Mouse (Mus musculus): ENCODE measurements around the gene Plekhs1. TPM values are rescaled to one million over a fixed set of nuclear protein-coding genes. Genes with fewer than 3 reads are reported as not detected.

Gene Plekhs1
- polyA plus RNA-seq, 1 experiment from 2014 or later = 0.31 TPM

DNA sequence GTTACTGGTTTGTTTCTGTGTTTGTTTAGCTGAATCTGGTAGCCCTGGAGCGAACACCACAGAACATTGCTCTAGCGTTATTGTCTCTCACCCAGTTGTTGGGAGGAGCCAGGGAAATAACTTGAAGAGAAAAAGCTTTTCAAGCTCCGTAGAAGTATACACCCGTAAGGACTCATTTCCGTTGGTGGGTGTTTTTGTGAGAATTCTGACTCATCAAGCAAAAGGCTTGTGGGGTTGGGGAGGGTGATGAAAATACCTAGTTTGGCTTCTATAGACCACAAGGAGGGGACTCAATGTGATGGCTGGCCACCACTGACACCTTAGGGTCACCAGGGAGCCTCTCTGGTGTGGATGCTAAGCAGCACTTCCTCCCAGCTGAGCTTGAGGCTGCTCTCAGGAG, 10.5 kb upstream of the Plekhs1 start:
- no peak for DNase-seq (ENCODE audit: low spot score)
- H3K27ac ChIP-seq (ENCODE audit: low read depth) = no peak overlapping the region
- ATAC-seq (replicated peaks; ENCODE audit: low FRiP score, low TSS enrichment, low read depth) = no peak
- no peaks in the 10 kb centered on the region for H3K27me3 ChIP-seq (replicated peaks; ENCODE audit: control insufficient read depth, insufficient read depth, low read length)
- H3K4me3 ChIP-seq (ENCODE audit: low read depth, low read length) = no peak overlapping the region
- no peak overlapping the region for H3K4me2 ChIP-seq (ENCODE audit: low read length)
- no peaks in the 10 kb centered on the region for H3K36me3 ChIP-seq (ENCODE audit: control insufficient read depth, insufficient read depth, low read length)
- no peaks in the 10 kb centered on the region for H3K9me3 ChIP-seq (ENCODE audit: control insufficient read depth, low read length)
- H3K4me1 ChIP-seq (replicated peaks; ENCODE audit: control insufficient read depth, insufficient read depth, low read length) = 0 out of 2 replicates have a peak, but pooled peaks cover 2% of the 10 kb centered on the region
- H3K9ac ChIP-seq (ENCODE audit: low read length) = no peak overlapping the region
- 79% methylated on average over 5 of the region's 5 CpGs for WGBS

DNA sequence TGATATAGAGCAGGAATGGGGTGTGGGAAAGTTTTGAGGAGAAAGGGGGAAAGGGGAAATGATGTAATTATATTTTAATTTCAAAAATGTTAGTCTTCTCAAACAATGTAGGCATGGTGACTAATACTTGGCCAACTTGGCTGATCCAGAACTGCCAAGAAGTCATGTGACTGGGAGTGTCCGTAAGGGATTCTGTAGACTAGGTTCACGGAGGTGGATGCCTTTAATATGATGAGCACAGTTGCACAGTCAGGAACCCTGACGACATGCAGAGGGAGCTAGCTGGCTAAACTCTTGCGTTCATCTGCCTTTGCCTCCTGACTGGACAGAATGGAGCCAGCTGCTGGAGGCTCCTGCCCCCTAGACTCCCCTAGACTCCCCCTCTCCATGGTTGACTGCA, 9.6 kb upstream of the Plekhs1 start:
- Histone ChIP-seq H3K9ac (ENCODE audit: low read length) (no peak overlapping the region), H3K36me3 (ENCODE audit: control insufficient read depth, insufficient read depth, low read length) (no peaks in the 10 kb centered on the region), H3K27me3 (replicated peaks; ENCODE audit: control insufficient read depth, insufficient read depth, low read length) (no peaks in the 10 kb centered on the region), H3K27ac (ENCODE audit: low read depth) (no peak overlapping the region), H3K4me1 (replicated peaks; ENCODE audit: control insufficient read depth, insufficient read depth, low read length) (no peaks in the 10 kb centered on the region), H3K9me3 (ENCODE audit: control insufficient read depth, low read length) (no peaks in the 10 kb centered on the region), H3K4me3 (ENCODE audit: low read depth, low read length) (no peak overlapping the region), H3K4me2 (ENCODE audit: low read length) (no peak overlapping the region)
- ATAC-seq (replicated peaks; ENCODE audit: low FRiP score, low TSS enrichment, low read depth) (no peak), DNase-seq (ENCODE audit: low spot score) (no peak)
- 78% methylated on average over 4 of the region's 4 CpGs for WGBS

DNA sequence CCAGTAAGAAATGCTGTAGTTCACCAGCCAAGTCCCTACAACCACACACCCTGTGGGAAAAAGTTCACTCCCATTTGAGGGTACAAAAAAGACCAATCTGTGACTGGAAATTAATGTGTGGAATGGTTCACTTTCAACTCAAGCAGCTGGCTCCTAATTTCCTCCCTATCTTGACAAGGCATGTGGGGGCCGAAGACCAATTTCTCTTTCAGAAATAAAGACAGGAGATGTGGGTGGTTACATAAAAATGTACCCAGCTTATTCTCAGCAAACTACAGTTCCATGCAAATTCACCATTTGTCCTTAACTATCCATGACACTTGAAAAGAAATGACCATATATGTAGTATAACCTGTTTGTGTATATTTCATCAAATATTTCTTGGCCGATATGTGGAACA, 9.0 kb upstream of the Plekhs1 start:
- no peak for DNase-seq (ENCODE audit: low spot score)
- Histone ChIP-seq H3K27ac (ENCODE audit: low read depth) (no peak overlapping the region), H3K4me2 (ENCODE audit: low read length) (no peak overlapping the region), H3K36me3 (ENCODE audit: control insufficient read depth, insufficient read depth, low read length) (no peaks in the 10 kb centered on the region), H3K27me3 (replicated peaks; ENCODE audit: control insufficient read depth, insufficient read depth, low read length) (no peaks in the 10 kb centered on the region), H3K4me3 (ENCODE audit: low read depth, low read length) (no peak overlapping the region), H3K4me1 (replicated peaks; ENCODE audit: control insufficient read depth, insufficient read depth, low read length) (0 out of 2 replicates have a peak, but pooled peaks cover 3% of the 10 kb centered on the region), H3K9me3 (ENCODE audit: control insufficient read depth, low read length) (no peaks in the 10 kb centered on the region), H3K9ac (ENCODE audit: low read length) (no peak overlapping the region)
- WGBS = 73% methylated on average over 2 of the region's 2 CpGs
- no peak for ATAC-seq (replicated peaks; ENCODE audit: low FRiP score, low TSS enrichment, low read depth)

DNA sequence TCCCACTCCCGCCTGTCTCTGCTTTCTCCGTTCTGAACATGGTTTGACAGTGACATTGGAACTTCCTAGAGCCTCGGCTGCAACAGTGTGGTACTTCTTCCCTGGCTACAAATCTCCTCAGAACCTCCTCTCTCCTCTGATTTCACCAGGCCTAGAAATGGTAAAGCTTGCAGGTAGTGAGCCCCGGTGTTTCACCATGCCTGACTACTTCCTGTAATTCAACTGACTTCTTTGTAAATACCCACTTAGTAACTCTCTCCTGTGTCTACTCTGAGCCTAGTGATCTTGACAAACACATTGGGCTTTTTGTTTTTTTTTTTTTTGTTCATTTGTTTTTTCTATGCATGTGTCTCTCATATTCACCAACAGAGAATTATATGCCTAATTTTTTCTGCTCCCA, 6.6 kb upstream of the Plekhs1 start:
- H3K9me3 ChIP-seq (ENCODE audit: control insufficient read depth, low read length) = no peaks in the 10 kb centered on the region
- H3K36me3 ChIP-seq (ENCODE audit: control insufficient read depth, insufficient read depth, low read length) = no peaks in the 10 kb centered on the region
- ATAC-seq (replicated peaks; ENCODE audit: low FRiP score, low TSS enrichment, low read depth) (no peak), DNase-seq (ENCODE audit: low spot score) (no peak)
- 0 out of 2 replicates have a peak, but pooled peaks cover 4% of the 10 kb centered on the region for H3K4me1 ChIP-seq (replicated peaks; ENCODE audit: control insufficient read depth, insufficient read depth, low read length)
- no peak overlapping the region for H3K4me2 ChIP-seq (ENCODE audit: low read length)
- no peak overlapping the region for H3K4me3 ChIP-seq (ENCODE audit: low read depth, low read length)
- H3K9ac ChIP-seq (ENCODE audit: low read length) = no peak overlapping the region
- WGBS = 74% methylated on average over 4 of the region's 4 CpGs
- no peak overlapping the region for H3K27ac ChIP-seq (ENCODE audit: low read depth)
- H3K27me3 ChIP-seq (replicated peaks; ENCODE audit: control insufficient read depth, insufficient read depth, low read length) = no peaks in the 10 kb centered on the region

DNA sequence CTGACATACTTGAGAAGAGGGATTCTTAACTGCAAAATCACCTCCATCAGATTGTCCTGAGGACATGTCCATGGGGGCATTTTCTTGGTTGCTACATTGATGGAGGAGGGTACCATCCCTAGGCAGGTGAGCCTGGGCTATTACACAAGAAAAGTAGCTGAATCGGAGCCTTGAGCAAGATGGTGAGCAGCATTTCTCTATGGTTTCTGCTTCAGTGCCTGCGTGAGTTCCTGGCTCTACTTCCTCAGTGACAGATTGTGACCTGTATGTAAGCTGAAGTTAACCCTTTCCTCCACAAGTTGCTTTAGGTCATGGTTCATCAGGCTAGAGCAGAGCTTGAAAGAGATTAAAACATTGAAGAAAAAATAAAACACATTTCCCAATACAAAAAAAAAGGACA, 6.1 kb upstream of the Plekhs1 start:
- whole genome bisulfite sequencing = 52% methylated on average over 2 of the region's 2 CpGs
- Histone ChIP-seq H3K9ac (ENCODE audit: low read length) (no peak overlapping the region), H3K36me3 (ENCODE audit: control insufficient read depth, insufficient read depth, low read length) (no peaks in the 10 kb centered on the region), H3K4me2 (ENCODE audit: low read length) (no peak overlapping the region), H3K27me3 (replicated peaks; ENCODE audit: control insufficient read depth, insufficient read depth, low read length) (no peaks in the 10 kb centered on the region), H3K27ac (ENCODE audit: low read depth) (no peak overlapping the region), H3K9me3 (ENCODE audit: control insufficient read depth, low read length) (no peaks in the 10 kb centered on the region), H3K4me3 (ENCODE audit: low read depth, low read length) (no peak overlapping the region), H3K4me1 (replicated peaks; ENCODE audit: control insufficient read depth, insufficient read depth, low read length) (0 out of 2 replicates have a peak, but pooled peaks cover 4% of the 10 kb centered on the region)
- ATAC-seq (replicated peaks; ENCODE audit: low FRiP score, low TSS enrichment, low read depth) = no peak
- DNase-seq (ENCODE audit: low spot score) = no peak

DNA sequence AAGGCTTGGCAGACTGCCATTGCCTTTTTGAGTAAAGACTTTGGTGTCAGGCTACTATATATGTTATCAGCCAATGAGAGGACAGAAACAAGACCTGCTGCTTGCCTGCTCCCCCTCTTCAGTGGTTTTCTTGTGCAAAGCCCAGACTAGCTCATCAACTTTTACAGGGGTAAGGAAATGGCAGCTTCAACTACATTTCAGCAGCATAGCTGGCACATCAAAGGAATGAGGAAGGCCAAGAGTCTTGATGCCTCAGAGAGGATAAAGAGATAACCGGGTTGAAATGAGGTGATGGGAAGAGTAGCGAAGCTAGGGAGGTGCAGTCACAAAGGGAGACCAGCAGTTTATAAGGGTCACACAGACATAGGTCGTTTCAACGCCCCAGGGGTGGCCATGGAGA, 3.9 kb upstream of the Plekhs1 start:
- Histone ChIP-seq H3K4me2 (ENCODE audit: low read length) (no peak overlapping the region), H3K27ac (ENCODE audit: low read depth) (no peak overlapping the region), H3K9me3 (ENCODE audit: control insufficient read depth, low read length) (no peaks in the 10 kb centered on the region), H3K36me3 (ENCODE audit: control insufficient read depth, insufficient read depth, low read length) (no peaks in the 10 kb centered on the region), H3K27me3 (replicated peaks; ENCODE audit: control insufficient read depth, insufficient read depth, low read length) (no peaks in the 10 kb centered on the region), H3K9ac (ENCODE audit: low read length) (no peak overlapping the region), H3K4me1 (replicated peaks; ENCODE audit: control insufficient read depth, insufficient read depth, low read length) (0 out of 2 replicates have a peak, but pooled peaks cover 4% of the 10 kb centered on the region), H3K4me3 (ENCODE audit: low read depth, low read length) (no peak overlapping the region)
- 77% methylated on average over 4 of the region's 4 CpGs for WGBS
- DNase-seq (ENCODE audit: low spot score) (no peak), ATAC-seq (replicated peaks; ENCODE audit: low FRiP score, low TSS enrichment, low read depth) (no peak)

DNA sequence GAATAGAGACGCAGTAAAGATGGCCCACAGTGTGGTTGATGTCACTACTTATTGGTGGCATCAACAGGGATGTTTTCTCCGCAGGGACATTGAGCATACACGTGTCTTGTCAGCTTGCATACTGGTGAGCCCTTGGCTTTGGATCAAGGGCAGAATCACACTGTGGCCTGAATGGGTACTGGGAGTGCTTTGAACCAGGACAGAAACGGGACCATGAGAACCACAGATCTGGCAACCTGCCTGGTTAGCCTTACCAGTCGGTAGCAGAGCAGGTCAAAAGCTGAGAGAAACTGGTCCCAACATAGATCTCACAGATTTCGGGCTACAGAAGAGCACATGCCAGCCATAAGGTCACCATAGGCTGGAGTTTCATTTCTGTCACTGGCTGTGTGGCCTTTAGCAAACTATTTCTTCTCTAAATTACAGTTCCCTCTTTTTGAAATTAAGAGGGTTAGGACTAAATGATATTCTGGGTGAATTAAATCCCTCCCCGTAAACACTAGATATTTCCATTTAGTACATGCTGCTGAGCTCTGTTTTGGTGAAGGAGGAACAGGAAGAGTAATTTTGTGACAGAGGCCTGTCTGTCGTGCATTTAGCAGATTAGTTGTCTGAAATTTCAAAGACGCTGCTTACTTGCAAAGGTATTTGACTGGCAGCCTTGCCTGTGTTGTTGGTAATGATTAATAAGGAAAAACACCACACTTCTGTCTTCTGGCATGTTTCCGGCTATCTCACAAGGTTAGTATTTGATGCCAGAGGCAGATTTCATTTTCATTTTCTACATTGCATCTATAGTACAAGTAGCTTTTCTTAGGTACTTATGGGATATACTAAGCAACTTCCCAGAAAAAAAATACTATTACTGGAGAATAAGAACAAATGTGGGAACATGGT, 2.0 kb upstream of the Plekhs1 start:
- H3K9me3 ChIP-seq (ENCODE audit: control insufficient read depth, low read length) = no peaks in the 10 kb centered on the region
- H3K9ac ChIP-seq (ENCODE audit: low read length) = no peak overlapping the region
- no peaks in the 10 kb centered on the region for H3K27me3 ChIP-seq (replicated peaks; ENCODE audit: control insufficient read depth, insufficient read depth, low read length)
- no peak overlapping the region for H3K27ac ChIP-seq (ENCODE audit: low read depth)
- WGBS = 86% methylated on average over 10 of the region's 10 CpGs
- ATAC-seq (replicated peaks; ENCODE audit: low FRiP score, low TSS enrichment, low read depth) = no peak
- H3K4me3 ChIP-seq (ENCODE audit: low read depth, low read length) = no peak overlapping the region
- no peak overlapping the region for H3K4me2 ChIP-seq (ENCODE audit: low read length)
- H3K36me3 ChIP-seq (ENCODE audit: control insufficient read depth, insufficient read depth, low read length) = no peaks in the 10 kb centered on the region
- H3K4me1 ChIP-seq (replicated peaks; ENCODE audit: control insufficient read depth, insufficient read depth, low read length) = 0 out of 2 replicates have a peak, but pooled peaks cover 4% of the 10 kb centered on the region
- DNase-seq (ENCODE audit: low spot score) = no peak

DNA sequence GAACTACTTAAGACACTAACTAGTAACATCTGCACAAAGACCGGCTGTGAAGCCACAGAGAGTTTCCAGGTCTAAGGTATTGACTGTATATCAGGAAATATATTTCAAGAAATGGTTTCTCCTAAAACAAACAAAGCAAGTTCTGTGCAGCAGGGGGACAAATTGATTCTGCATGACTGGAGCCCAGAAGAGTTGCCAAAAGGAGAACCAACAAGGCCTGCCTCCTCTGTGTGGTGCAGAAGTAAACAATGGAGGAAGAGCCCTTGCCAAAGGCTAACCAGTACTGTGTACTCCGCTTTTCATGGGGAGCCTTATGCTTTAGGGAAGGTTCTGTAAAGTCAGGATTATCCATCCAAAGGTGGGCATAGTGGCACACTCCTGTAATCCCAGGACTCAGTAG, 1.2 kb upstream of the Plekhs1 start:
- Histone ChIP-seq H3K9ac (ENCODE audit: low read length) (no peak overlapping the region), H3K36me3 (ENCODE audit: control insufficient read depth, insufficient read depth, low read length) (no peaks in the 10 kb centered on the region), H3K4me3 (ENCODE audit: low read depth, low read length) (no peak overlapping the region), H3K4me2 (ENCODE audit: low read length) (no peak overlapping the region), H3K27me3 (replicated peaks; ENCODE audit: control insufficient read depth, insufficient read depth, low read length) (no peaks in the 10 kb centered on the region), H3K27ac (ENCODE audit: low read depth) (no peak overlapping the region), H3K9me3 (ENCODE audit: control insufficient read depth, low read length) (no peaks in the 10 kb centered on the region), H3K4me1 (replicated peaks; ENCODE audit: control insufficient read depth, insufficient read depth, low read length) (0 out of 2 replicates have a peak, but pooled peaks cover 4% of the 10 kb centered on the region)
- DNase-seq (ENCODE audit: low spot score) (no peak), ATAC-seq (replicated peaks; ENCODE audit: low FRiP score, low TSS enrichment, low read depth) (no peak)
- 77% methylated on average over 2 of the region's 2 CpGs for WGBS

DNA sequence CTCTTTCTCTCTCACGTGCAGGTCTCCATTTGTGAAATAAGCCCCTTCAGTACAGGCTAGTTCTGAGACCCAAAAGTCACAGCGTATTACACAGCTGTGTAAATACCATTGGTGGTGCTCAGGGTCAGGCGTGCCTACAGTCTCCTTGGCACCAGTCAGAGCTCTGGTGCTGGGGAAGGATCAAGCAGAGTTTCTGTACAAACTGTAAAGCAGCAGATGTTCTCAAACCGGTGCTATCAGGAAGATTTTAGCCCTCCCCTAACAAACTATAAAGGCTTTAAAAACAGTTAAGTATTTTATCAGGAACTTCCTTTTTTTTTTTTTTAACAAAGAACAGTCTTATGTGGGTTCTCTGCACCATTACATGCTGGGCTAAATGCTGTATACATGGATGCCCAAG, 1.3 kb downstream of the Plekhs1 start:
- ATAC-seq (replicated peaks; ENCODE audit: low FRiP score, low TSS enrichment, low read depth) = no peak
- Histone ChIP-seq H3K27ac (ENCODE audit: low read depth) (no peak overlapping the region), H3K4me2 (ENCODE audit: low read length) (no peak overlapping the region), H3K27me3 (replicated peaks; ENCODE audit: control insufficient read depth, insufficient read depth, low read length) (no peaks in the 10 kb centered on the region), H3K9me3 (ENCODE audit: control insufficient read depth, low read length) (no peaks in the 10 kb centered on the region), H3K9ac (ENCODE audit: low read length) (no peak overlapping the region), H3K4me3 (ENCODE audit: low read depth, low read length) (no peak overlapping the region), H3K36me3 (ENCODE audit: control insufficient read depth, insufficient read depth, low read length) (no peaks in the 10 kb centered on the region), H3K4me1 (replicated peaks; ENCODE audit: control insufficient read depth, insufficient read depth, low read length) (no peaks in the 10 kb centered on the region)
- 72% methylated on average over 4 of the region's 4 CpGs for WGBS
- no peak for DNase-seq (ENCODE audit: low spot score)
